Mouse (Mus musculus) brain, embryonic 18.5 days (tissue): Measurements from ENCODE around the gene Cops7a.

ENCODE experiments used
- DNase-seq: peaks from one replicate; pipeline ENCODE4 v3.0.0-alpha.2; 2012; ENCODE audit warnings: low read depth, low spot score

The Cops7a gene

DNA sequence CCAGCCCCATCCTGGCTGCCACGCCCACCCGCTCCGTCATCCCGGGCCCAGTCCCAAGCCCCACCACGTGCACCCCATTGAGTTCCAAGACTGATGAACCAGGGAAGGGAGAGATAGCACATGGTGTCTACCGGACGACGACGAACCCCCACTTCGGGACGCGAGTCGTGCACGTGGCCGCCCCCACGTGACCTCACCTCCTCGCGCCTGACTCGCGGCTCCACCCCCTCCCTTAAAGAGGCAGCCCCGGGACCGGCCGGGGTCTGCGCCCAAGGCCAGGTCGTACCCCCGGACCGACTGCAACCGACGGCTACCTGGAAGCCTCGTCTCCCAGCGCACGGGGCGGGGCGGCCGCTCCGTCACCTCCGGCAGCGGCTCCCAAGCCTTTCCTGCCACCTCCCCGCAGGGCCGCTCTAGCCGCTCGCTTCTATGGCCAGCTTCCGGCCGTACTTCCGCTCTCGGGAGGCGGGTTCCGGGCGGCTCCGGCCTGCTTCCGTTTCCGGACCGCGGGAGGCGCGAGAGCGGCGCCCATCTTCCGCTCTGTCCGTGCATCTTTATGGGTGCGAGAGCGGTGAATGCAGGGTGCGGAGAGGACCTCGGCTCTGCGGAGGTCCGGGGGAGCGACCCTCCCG, at the start of gene Cops7a:
Gene Cops7a (minus strand): TSS at position 451 of the 632 bp plus-strand sequence.
- peak; percentile 88 for DNase-seq

DNA sequence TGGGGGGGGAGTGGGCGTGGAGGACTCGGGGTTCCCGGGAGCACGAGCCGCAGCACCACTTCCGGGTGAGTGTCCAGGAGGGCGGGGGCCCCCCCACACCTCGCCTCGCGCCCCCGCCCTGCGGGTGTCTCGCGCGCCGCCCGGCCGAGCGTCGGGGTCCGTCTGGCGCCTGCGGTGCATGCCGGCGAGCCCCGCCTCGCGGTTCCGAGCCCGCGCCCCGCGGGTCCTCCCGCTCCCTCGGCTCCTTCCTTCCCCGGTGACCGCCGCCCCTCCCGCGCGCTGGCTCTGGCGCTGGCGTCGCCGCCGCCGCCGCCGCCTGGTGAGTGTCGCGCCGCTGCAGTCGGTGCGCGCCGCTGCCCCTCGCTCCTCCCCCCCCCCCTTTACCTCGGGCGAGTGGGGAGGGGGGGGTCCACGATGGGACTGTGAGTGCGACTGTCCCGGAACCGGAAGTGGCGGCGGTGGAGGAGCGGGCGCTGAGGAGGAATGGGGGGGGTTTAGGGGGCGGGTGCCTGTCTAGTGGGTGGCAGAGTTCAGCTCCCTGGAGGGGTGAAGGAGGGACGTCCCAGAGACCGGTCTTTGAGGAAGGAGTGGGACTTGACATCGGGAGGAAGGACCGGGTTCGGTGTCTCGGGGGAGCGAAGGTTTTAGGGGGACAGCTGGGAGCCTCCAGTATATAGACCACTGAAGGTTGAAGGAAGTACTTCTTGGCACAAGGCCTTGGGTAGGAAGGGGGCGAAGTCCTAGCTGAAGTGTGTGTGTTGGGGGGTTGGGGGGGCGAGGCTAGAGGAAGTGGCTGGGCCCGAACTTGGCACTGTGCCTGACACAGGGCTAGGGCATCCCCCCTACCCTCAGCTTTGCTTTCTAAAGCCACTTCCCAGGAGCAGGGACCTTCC, 44.1 kb upstream of the Cops7a start:
- DNase-seq, result no peak

DNA sequence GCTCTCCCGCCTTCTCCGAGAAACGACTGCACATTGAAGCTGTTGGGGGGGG, 43.6 kb upstream of the Cops7a start, which contains the start of gene Zfp384:
Gene Zfp384 (plus strand): TSS at position 17 of the 52 bp plus-strand sequence.
- DNase-seq, result no peak

DNA sequence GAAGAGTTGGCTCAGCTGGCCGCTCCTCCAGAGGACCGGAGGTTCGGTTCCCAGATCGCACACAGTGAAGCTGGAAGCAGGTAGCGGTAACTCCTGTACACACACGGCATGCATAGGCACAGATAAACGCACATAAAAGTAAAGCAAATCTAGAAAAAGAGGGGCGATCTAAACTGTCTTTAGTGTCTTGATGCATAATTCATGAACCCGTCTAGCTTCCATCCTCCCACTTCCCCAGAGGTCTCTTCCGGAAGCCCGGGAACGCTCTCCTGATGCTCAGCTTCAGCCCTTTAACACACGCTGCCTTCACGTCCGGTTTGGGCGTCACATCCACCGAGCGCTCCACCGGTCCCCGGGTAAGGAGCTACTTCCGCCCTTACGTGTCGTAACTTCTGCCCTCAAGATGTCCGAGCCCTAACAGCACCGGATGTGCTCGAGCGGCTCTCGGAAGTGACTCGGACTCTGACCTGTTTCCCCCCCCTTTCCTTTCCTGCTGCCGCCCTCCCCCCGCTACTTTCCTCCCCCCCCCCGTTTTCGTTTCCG, 43.3 kb upstream of the Cops7a start:
- peak; percentile 99 for DNase-seq

DNA sequence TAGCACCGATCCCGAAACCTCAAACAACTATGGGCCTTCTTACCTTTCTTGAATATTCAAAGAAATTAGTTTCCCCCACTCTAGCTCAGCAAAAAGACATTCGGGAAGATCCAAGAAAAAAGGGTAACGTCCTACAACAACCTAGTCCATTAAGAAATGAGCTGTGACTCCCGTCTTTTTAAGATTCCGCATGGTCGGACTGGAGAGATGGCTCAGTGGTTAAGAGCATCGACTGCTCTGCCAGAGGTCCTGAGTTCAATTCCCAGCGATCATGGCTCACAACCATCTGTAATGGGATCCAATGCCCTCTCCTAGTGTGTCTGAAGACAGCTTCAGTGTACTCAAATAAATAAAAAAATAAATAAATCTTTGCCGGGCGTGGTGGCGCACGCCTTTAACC, 42.7 kb upstream of the Cops7a start:
- no peak for DNase-seq

DNA sequence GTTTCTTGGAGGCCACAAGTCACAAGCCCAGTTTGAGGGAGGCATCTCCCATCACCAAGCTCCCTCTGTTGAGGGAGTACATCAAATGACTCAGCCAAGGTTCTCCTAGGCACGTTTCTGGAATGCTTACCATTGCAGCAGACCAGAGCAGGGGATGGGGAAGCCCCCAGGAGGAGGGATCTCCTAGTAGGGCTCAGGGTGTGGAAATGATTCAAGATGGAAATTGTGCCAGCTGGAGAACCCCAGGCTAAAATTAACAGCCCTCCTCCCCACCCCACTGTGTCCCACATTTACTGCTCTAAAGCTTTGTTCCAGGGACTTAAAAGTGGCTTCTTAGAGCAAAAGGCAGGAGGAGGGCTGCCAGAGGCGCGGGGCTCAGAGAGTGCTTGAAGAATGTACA, 39.7 kb upstream of the Cops7a start:
- no peak for DNase-seq

DNA sequence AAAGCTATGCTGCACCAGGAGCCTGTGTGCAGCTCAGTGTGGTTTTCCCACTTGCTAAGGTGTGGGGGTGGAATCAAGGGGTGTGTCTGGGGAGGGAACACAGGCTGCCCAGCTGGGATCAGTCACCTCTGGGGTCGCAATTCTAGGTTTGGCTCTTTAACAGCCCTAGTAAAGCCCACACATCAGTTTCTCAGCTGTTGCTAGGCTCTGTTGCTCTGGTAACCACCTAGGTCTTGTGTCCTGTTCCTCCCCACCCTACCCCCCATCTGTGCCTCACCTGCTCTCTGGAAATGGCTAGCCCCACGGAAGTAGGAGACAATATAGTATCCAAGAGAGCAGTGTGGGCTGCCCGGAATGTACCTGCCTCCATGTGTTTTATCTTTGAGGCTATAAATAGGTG, 38.4 kb upstream of the Cops7a start:
- DNase-seq, result no peak

DNA sequence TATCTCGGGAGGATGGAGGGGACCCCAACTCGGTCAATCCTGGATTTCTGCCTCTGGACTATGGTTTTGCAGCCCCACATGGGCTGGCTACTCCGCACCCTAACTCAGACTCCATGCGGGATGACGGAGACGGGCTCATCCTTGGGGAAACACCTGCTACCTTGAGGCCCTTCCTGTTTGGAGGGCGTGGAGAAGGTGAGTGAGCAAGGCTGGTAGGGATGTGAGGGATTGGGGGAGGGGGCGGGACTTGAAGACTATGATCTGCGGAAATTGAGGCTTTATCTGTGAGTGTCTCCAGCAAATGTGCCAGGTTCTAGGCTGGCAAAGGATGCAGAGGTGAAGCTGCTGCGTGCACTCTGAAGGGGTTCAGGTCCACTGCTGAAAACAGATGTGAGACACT, 34.2 kb upstream of the Cops7a start:
- no peak for DNase-seq

DNA sequence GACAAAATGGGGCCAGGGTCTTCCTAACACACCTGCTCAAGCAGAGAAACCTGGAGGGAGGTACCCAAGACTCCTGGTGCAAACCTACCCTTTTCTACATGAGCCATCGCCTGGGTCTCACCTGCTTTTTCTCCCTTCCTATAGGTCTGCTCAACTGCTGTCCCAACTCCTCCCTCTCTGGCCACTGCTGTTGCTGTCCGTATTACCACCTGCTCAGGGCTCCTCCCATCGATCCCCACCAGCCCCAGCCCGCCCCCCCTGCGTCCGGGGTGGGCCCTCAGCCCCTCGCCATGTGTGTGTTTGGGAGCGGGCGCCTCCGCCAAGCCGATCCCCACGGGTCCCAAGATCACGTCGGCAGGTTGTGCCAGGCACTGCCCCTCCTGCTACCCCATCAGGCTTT, 33.8 kb upstream of the Cops7a start:
- DNase-seq, result no peak

DNA sequence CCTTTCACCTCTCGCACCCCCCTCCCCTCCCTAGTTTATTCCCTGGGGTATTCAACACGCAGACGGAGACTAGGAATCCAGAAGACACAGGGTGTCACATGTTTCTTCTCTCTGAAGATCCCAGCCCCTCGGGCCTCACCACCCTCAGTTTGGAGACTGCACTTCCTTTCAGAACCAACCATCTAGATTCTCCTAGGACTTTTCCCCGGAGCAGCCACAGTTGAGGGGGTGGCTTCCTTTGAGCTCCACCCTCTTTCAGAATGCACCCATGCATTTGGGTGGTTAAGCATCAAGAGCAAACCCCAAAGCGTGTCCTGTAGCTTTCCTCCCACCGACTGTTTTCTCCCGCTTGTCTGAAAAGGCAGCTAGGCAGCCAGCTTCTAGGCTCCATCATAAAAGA, 32.7 kb upstream of the Cops7a start:
- no peak for DNase-seq

DNA sequence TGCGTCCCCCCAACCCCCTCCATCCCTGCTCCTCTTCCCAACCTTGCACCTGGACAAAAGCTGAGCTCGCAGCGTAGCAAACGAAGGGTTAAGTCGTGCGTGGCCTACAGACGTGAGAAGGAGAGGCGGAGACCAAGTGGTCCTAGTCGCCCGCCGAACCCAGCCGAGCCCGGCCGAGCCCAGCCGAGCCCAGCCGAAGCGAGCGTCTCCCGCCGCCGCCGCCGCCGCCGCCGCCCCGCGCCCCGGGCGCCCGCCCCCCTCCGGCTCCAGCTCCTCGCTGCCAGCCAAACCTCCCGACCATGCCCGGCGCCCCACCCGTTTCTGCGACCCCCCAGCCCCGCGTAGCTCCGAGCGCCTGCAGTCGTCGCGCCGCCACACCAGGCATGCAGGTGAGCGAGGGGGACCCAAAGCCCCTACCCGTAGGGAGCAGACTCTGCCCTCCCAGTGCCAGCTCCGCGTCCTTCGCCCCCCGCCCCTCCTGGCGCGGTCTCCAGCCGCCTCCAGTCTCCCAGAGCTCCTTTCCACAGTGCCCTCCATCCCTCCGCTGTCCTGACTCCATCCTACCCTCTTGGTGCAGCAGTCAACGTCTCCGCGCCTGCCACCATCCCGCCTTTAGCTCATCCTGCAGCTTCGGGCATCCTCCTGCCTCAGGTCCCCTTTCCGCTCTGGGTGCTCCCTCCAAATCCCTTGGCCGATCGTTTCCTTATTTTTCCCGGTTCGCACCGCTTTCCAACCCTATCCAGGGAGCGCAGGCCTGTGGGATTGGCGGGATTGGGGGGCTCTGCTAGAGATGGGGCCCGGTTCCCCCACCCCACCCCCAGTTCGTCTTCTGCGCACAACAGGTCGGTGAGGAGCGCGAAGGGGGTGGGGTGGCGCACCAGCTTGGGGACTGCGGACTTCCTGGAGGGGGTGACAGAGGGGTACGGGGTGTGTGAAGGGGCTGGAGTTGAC, 31.5 kb upstream of the Cops7a start, which contains the start of gene Pianp:
Gene Pianp (plus strand): TSS at position 144 of the 951 bp plus-strand sequence.
- DNase-seq, result no peak

DNA sequence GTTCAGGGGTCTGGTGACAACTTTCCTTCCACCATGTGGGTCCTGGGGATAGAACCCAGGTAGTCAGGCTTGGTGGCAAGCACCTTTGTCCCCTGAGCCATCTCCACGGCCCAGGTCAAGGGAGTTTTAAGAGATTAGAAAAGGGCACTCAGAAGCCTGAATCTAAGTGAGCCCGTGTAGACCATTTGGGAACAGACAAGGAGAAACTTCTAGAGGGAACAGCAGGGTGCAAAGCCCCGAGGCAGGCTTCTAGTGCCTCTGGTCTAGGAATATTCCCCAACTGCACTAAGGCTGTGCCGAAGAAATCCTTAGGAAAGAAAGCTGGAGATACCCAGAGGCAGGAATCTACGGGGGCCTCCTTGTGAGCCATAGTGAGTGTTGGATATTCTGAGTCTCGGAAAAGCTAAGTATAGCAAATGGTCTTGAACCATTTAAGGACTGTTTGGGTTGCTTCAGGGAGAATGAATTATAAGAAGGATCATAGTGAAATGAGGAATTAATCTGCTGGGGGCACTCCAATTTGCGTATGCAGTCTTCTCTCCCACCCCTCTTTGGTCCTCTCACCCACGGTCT, 30.6 kb upstream of the Cops7a start:
- DNase-seq, result no peak

DNA sequence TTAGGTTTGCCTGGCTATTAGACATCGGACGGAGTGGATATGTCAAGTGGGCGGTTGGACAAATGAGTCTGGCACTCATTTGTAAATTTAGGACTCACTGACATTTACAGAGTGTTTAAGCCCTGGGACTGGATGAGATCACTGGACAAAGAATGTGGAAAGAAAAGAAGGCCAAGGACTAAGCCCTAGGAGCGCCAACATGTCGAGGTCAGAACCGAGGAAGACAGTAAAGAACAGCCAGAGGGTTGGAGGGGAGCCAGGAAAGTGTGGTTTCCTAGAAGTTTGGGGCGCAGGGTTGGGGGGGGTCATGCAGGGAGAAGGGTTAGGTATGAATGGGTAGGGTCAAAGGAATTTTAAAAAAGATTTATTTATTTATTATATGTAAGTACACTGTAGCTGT, 29.9 kb upstream of the Cops7a start:
- no peak for DNase-seq

DNA sequence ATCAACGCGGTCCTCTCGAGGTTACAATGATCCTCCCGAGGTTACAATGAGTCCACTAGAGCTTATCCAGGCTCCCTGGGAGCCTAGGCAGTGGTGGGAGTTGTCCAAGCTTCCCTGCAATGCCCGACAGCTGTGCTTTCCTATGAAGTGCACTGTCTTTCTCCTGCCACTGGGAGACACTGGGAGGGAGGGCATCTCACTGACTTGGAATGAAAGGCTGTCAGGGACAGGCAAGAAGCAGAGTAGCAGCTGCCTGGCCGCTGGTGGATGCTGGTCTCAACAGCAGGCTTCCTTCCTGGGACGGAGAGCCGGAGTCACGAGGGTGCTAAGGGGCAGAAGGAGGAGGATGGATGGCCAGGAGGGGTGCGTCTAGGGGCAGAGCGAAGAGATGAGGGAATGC, 28.5 kb upstream of the Cops7a start:
- no peak for DNase-seq

DNA sequence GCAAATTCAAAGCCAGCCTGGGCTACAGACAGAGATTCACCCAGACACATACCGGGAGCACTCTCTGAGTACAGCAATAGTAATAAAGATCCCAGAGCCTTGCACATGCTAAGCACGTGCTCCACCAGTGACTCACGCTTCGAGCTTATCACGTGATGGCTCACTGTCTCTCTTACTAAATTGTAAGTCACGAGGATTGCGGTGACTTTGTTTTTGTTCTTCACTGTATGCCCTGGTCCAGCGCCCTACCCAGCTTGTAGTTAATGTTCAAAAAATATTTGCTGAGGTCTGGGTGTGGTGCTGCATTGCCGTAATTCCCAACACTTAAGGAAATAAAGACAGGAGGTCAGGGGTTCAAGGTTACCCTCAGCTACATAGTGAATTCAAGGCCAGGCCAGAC, 28.0 kb upstream of the Cops7a start:
- no peak for DNase-seq

DNA sequence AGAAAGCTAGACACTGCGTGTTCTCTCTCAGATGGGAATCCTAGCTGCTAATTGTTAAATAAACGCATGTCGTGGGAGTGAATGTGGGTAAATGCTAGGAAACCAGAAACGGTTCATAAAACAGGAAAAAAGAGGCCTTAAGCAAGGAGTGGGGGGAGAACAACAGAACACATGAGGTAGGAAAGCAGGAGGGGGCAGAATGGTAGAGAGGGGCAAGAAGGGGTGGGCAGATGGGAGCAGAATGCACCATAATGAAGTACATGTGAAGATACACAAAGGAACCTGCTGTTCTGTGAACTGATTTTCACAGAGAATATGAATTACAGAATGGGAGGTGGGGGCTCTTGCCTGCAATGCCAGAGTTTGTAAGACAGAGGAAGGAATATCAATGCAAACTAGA, 26.9 kb upstream of the Cops7a start:
- no peak for DNase-seq

DNA sequence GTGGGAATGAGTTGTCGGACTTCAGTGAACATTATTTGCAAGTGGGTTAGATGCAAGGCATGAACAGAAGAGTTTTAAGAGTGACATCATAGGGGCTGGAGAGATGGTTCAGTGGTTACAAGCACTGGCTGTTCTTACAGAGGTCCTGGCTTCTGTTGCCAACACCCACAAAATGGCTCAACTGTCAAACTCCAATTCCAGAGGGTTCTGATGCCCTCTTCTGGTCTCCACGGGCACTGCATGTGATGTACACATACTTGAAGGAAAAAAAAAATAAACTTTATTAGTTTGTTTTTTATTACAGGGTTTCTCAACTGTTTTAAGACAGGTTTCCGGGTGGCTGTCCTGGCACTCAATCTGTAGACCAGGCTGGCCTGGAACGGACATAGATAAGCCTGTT, 2.4 kb upstream of the Cops7a start:
- no peak for DNase-seq

DNA sequence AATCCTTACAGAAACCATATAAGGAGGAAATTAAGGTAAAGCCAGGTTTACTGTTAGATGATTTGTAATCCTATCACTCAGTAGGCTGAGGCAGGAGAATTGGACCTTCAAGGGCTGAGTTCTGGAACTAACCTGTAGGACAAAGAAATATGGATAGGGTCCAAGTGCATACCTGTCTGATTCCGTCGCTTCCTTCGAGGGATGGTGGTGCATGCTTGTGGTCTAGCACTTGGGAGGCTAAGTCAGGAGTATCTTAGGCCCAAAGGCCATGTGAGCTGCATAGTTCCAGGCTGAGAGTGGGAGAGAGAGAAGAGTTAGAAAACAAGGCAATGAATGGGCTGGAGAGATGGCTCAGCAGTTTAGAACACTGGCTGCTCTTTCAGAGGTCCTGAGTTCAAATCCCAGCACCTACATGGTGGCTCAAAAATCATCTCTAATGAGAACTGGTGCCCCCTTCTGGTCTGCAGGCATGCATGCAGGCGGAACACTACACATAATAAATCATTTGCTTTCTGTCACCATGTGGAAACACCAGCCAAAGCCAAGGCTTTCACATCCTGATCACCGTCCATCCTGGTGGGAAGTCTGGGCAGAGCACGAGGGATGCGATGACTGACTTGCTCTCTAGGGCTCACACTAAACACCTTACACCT, 1.3 kb upstream of the Cops7a start:
- DNase-seq, result no peak

DNA sequence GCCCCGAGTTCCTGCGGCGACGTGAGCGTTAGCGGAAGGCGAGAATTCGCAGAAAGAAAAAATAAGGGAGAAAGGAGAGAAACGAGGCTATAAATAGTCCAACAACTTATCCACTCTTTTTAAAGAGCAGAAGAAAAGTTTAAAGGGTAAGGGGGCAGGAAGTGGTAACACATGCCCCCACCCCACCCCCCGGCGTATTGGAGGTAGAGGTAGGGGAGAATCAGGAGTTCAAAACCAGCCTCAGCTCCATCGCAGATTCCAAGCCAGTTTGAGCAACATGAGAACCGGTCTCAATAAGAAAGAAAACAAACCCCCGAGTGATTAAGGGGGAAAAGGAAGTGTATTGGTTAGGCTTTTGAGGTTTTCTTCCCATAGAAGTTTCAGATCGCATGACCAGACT, 409 bp upstream of the Cops7a start:
- no peak for DNase-seq

DNA sequence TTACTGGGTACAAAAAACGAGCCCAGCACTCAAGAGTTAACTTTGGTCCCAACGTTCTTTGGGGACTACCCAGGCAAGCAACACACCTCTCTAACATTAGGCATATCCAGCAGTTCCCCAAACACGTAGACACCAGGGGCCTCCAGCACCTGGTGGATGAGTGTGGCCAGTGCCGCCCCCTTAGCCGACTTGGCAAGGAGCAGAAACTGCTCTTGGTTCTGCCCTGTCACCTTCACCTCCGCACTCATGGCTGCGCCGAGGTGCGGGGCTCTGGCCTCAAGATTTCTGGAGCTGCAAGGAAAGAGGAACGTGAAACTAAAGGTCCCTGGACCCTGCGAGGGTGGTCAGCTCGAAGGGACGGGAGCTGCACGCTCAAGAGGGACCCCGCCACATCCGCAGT, 700 bp downstream of the Cops7a start:
- DNase-seq, result no peak

DNA sequence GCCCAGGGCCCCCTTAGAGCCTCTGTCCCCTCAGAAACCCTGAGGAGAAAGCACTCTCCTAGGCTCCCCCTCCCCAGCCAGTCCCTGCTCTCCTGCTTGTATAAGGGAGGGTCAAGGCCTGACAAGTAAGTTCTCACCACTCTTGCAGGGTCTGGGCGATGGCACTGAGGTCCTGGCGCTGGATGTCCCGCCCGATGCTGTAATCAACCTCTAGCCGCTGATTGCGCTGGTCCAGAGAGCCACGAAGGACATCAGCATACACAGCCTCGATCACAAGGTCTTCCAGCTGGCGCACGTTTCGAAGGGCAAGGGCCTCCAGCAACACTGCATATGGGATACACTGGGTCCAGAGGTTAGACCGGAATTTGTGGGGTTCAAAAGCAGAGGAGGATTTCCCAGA, 4.3 kb downstream of the Cops7a start:
- no peak for DNase-seq

DNA sequence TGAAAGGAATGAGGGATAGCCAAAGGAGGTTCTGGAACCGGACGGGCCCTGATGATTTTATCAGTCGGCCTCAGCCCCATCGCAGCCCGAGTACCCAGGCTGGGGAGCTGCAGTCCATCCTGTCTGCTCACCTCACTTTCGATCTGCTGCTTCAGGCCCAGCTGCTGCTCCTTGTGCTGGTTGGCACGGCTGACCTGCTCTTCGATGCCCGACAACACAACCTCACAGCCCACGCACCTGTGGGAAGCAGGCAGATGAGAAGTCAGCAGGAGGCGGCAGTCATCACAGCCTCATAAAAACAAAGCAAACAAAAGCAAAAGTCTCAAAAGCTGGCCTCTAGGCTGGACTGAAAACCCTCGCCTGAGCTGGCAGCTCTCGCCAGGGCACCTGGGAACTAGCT, 5.4 kb downstream of the Cops7a start:
- no peak for DNase-seq
